Comparison of ENCODE assay signal across 9 mouse cellular contexts in genomic region chr5:125268033-125268765, GRCm38 (mm10).
DNase-seq lines count a peak whose midpoint lies in the region; ATAC-seq and TF ChIP-seq lines count a peak whose summit lies in the region.
"Had no signal": no experiment of that assay in that cellular context is flagged by ENCODE, and none has a peak within 500 bp of the region (broad histone marks: within the 10 kb centered on the region; RNA-seq: fewer than 3 reads in every experiment).

No protein-coding gene starts in this region.

- peak; percentile 91 for TF ChIP-seq RAD21 in MEL (IDR thresholded peaks at IDR 0.05; ENCODE audit: low read depth, low read length)

- H3K79me2 ChIP-seq in MEL (ENCODE audit: control insufficient read depth, insufficient read depth, low read length, poor library complexity): no peaks in the 10 kb centered on the region

- peak; percentile 84 for DNase-seq in MEL (ENCODE audit: low read depth, low spot score)
- peak; percentile 76 for DNase-seq in cerebellum, adult 9-11 months
- DNase-seq in gastrocnemius, adult 18-20 months (ENCODE audit: low spot score): peak; percentile 87
- DNase-seq in left cerebral cortex, adult 11 months (ENCODE audit: low spot score): peak; percentile 72
- DNase-seq in lung, postnatal 36 days: peak; percentile 92
- peak; percentile 69 for DNase-seq in retina, postnatal 7 days (ENCODE audit: low read depth, low spot score)
- DNase-seq in urinary bladder, postnatal 10 days (ENCODE audit: low spot score): peak; percentile 44

- no peaks in the 10 kb centered on the region for H3K9me3 ChIP-seq in MEL (replicated peaks; ENCODE audit: insufficient read depth, low read length)
- H3K9me3 ChIP-seq in hindbrain, embryonic 15.5 days: no peaks in the 10 kb centered on the region

- H3K27me3 ChIP-seq in MEL (ENCODE audit: control insufficient read depth in 1 of 2, insufficient read depth in 2 of 2, low read length in 2 of 2): no peaks in the 10 kb centered on the region
- no peaks in the 10 kb centered on the region for H3K27me3 ChIP-seq in hindbrain, embryonic 15.5 days

- H3K4me3 ChIP-seq in MEL (ENCODE audit: control insufficient read depth in 1 of 2, insufficient read depth in 1 of 2, low read depth in 2 of 2, low read length in 2 of 2): peak overlapping the region; percentile 46 to 52
- H3K4me3 ChIP-seq in hindbrain, embryonic 15.5 days: no peak overlapping the region

- TF ChIP-seq EP300 in MEL (IDR thresholded peaks at IDR 0.05; ENCODE audit: low read depth in 1 of 2, low read length in 2 of 2): no peak

- no peak for TF ChIP-seq POLR2A in MEL (IDR thresholded peaks at IDR 0.05; ENCODE audit: control insufficient read depth in 1 of 2, insufficient read depth in 1 of 2, low read depth in 1 of 2, low read length in 2 of 2, poor library complexity in 1 of 2)

- peak overlapping the region; percentile 51 for H3K4me2 ChIP-seq in hindbrain, embryonic 15.5 days

- H3K4me1 ChIP-seq in MEL (ENCODE audit: control insufficient read depth in 1 of 2, insufficient read depth in 2 of 2, low read length in 2 of 2): peaks cover 2 to 26% of the 10 kb centered on the region in 2 experiments
- peaks cover 55% of the 10 kb centered on the region for H3K4me1 ChIP-seq in hindbrain, embryonic 15.5 days (replicated peaks)

- ATAC-seq in hindbrain, embryonic 15.5 days (ENCODE audit: low FRiP score, low read depth): peak; percentile 42

- 13% methylated on average over 10 of the region's 10 CpGs for WGBS in hindbrain, embryonic 15.5 days

- peak overlapping the region; percentile 40 for H3K9ac ChIP-seq in MEL (ENCODE audit: control insufficient read depth, low read depth, low read length, poor library complexity, severe bottlenecking)
- peak overlapping the region; percentile 1; the same call in 1 of the 2 replicates for H3K9ac ChIP-seq in hindbrain, embryonic 15.5 days

- no peak overlapping the region for H3K27ac ChIP-seq in MEL (ENCODE audit: control insufficient read depth, low read depth, low read length)
- H3K27ac ChIP-seq in hindbrain, embryonic 15.5 days (replicated peaks): peak overlapping the region; percentile 80
- H3K27ac ChIP-seq: macrophage had no signal

- TF ChIP-seq CTCF in MEL (IDR thresholded peaks at IDR 0.05 in 2 of 3, conservative IDR thresholded peaks at IDR 0.05 in 1 of 3; ENCODE audit: control insufficient read depth in 1 of 3, insufficient read depth in 1 of 3, low read depth in 2 of 3, low read length in 3 of 3, poor library complexity in 1 of 3, severe bottlenecking in 1 of 3): peak; percentile 88 to 96 (median 96)

- peaks cover 0 to 3% of the 10 kb centered on the region in 2 experiments; a peak in 2 of 4 replicates for H3K36me3 ChIP-seq in MEL (ENCODE audit: control insufficient read depth in 1 of 2, insufficient read depth in 2 of 2, low read length in 2 of 2)
- H3K36me3 ChIP-seq in hindbrain, embryonic 15.5 days: no peaks in the 10 kb centered on the region

TF ChIP-seq in MEL, 35 proteins besides CTCF, POLR2A, EP300 and RAD21:
- TF ChIP-seq UBTF (IDR thresholded peaks at IDR 0.05; ENCODE audit: borderline replicate concordance, insufficient read depth, low read depth, low read length): no peak
- 0 out of 2 replicates have a peak, but pooled peaks have one; percentile 36 for TF ChIP-seq CHD1 (IDR thresholded peaks at IDR 0.05; ENCODE audit: low read depth, low read length)
- no peak for TF ChIP-seq ELF1 (IDR thresholded peaks at IDR 0.05; ENCODE audit: low read depth, low read length)
- TF ChIP-seq TBP (IDR thresholded peaks at IDR 0.05; ENCODE audit: low read depth, low read length): no peak
- no peak for TF ChIP-seq MEF2A (IDR thresholded peaks at IDR 0.05; ENCODE audit: extremely low read depth, insufficient replicate concordance, low read depth, low read length, poor library complexity, severe bottlenecking)
- TF ChIP-seq SIN3A (IDR thresholded peaks at IDR 0.05; ENCODE audit: low read length): peak; percentile 27; the same call in 1 of the 2 replicates
- TF ChIP-seq CHD2 (IDR thresholded peaks at IDR 0.05; ENCODE audit: low read length): no peak
- TF ChIP-seq ZC3H11A (IDR thresholded peaks at IDR 0.05; ENCODE audit: low read depth, low read length): peak; percentile 84
- peak; percentile 84 for TF ChIP-seq SMC3 (IDR thresholded peaks at IDR 0.05; ENCODE audit: low read depth, low read length)
- no peak for TF ChIP-seq GATA1 (IDR thresholded peaks at IDR 0.05; ENCODE audit: low read depth, low read length)
- no peak for TF ChIP-seq KAT2A (conservative IDR thresholded peaks at IDR 0.05; ENCODE audit: low read depth, low read length)
- no peak for TF ChIP-seq E2F4 (IDR thresholded peaks at IDR 0.05; ENCODE audit: borderline replicate concordance, low read depth, low read length)
- peak; percentile 17; the same call in 1 of the 2 replicates for TF ChIP-seq MAX (IDR thresholded peaks at IDR 0.05; ENCODE audit: low read length)
- no peak for TF ChIP-seq ZNF384 (IDR thresholded peaks at IDR 0.05; ENCODE audit: low read depth, low read length)
- TF ChIP-seq POLR2AphosphoS2 (IDR thresholded peaks at IDR 0.05; ENCODE audit: low read length): no peak
- TF ChIP-seq RCOR1 (IDR thresholded peaks at IDR 0.05; ENCODE audit: low read depth, low read length): peak; percentile 58
- no peak for TF ChIP-seq MAFK (IDR thresholded peaks at IDR 0.05; ENCODE audit: borderline replicate concordance, low read depth, low read length)
- no peak for TF ChIP-seq MYB (IDR thresholded peaks at IDR 0.05; ENCODE audit: low read depth, low read length)
- TF ChIP-seq GABPA (IDR thresholded peaks at IDR 0.05; ENCODE audit: low read depth, low read length): no peak
- no peak for TF ChIP-seq ZMIZ1 (IDR thresholded peaks at IDR 0.05; ENCODE audit: low read depth, low read length)
- no peak for TF ChIP-seq USF1 (IDR thresholded peaks at IDR 0.05; ENCODE audit: low read depth, low read length)
- TF ChIP-seq NELFE (IDR thresholded peaks at IDR 0.05; ENCODE audit: low read depth, low read length): no peak
- peak; percentile 51; the same call in 1 of the 2 replicates for TF ChIP-seq MAZ (IDR thresholded peaks at IDR 0.05; ENCODE audit: low read depth, low read length)
- peak; percentile 53; the same call in 1 of the 2 replicates for TF ChIP-seq MYC (IDR thresholded peaks at IDR 0.05; ENCODE audit: low read depth, low read length)
- no peak for TF ChIP-seq USF2 (IDR thresholded peaks at IDR 0.05; ENCODE audit: borderline replicate concordance in 1 of 2, insufficient read depth in 1 of 2, low read depth in 1 of 2, low read length in 2 of 2)
- 0 out of 2 replicates have a peak, but pooled peaks have one; percentile 18 for TF ChIP-seq BHLHE40 (IDR thresholded peaks at IDR 0.05; ENCODE audit: borderline replicate concordance, low read depth, low read length)
- TF ChIP-seq HCFC1 (IDR thresholded peaks at IDR 0.05; ENCODE audit: low read depth, low read length): no peak
- TF ChIP-seq ZKSCAN1 (IDR thresholded peaks at IDR 0.05; ENCODE audit: low read depth, low read length): no peak
- TF ChIP-seq ETS1 (IDR thresholded peaks at IDR 0.05; ENCODE audit: low read depth, low read length): 0 out of 2 replicates have a peak, but pooled peaks have one; percentile 9
- TF ChIP-seq NRF1 (IDR thresholded peaks at IDR 0.05; ENCODE audit: insufficient read depth, low read depth, low read length, poor library complexity, severe bottlenecking): no peak
- TF ChIP-seq MXI1 (IDR thresholded peaks at IDR 0.05; ENCODE audit: low read depth, low read length): no peak
- no peak for TF ChIP-seq TAL1 (IDR thresholded peaks at IDR 0.05; ENCODE audit: low read length)
- no peak for TF ChIP-seq POLR2AphosphoS5 (IDR thresholded peaks at IDR 0.05; ENCODE audit: borderline replicate concordance, low read depth, low read length)
- 0 out of 2 replicates have a peak, but pooled peaks have one; percentile 15 for TF ChIP-seq JUND (IDR thresholded peaks at IDR 0.05; ENCODE audit: low read depth, low read length)
- no peak for TF ChIP-seq TCF12 (IDR thresholded peaks at IDR 0.05; ENCODE audit: low read depth, low read length)
